Mouse (Mus musculus) hindbrain, embryonic 13.5 days (tissue): Measurements from ENCODE around the gene Astn2. TPM values are rescaled to one million over a fixed set of nuclear protein-coding genes. Genes with fewer than 3 reads are reported as not detected.

Experiments
- ATAC-seq: fragments of 200-750 bp; cut with Nextera tagmentation; 2 replicates; pipeline ENCODE4 v1.8.0; 2017; ENCODE audit warnings: moderate TSS enrichment; ENCODE audit not compliant: low FRiP score
- H3K27ac ChIP-seq: fragments of 300-500 bp; sonication (generic); 2 replicates; pipeline ENCODE4 v1.5.1; 2015; ENCODE audit warnings: inconsistent platforms, mild to moderate bottlenecking, moderate library complexity
- H3K27me3 ChIP-seq: fragments of 300-500 bp; sonication (generic); 2 replicates; pipeline ENCODE4 v1.6.1; 2015; ENCODE audit warnings: mild to moderate bottlenecking, inconsistent platforms
- H3K36me3 ChIP-seq: fragments of 300-500 bp; sonication (generic); 2 replicates; pipeline ENCODE4 v1.6.1; 2015; ENCODE audit warnings: mild to moderate bottlenecking, inconsistent platforms
- H3K4me1 ChIP-seq: fragments of 300-500 bp; sonication (generic); replicated peaks from 2 replicates; pipeline ENCODE4 v1.6.1; 2015; ENCODE audit warnings: inconsistent platforms
- H3K4me2 ChIP-seq: fragments of 300-500 bp; sonication (generic); 2 replicates; pipeline ENCODE4 v1.6.1; 2015; ENCODE audit warnings: inconsistent platforms, mild to moderate bottlenecking, moderate library complexity
- H3K4me3 ChIP-seq: fragments of 300-500 bp; sonication (generic); 2 replicates; pipeline ENCODE4 v1.5.1; 2015; ENCODE audit warnings: mild to moderate bottlenecking, inconsistent platforms
- H3K9ac ChIP-seq: fragments of 300-500 bp; sonication (generic); 2 replicates; pipeline ENCODE4 v1.6.1; 2015; ENCODE audit warnings: mild to moderate bottlenecking, inconsistent platforms
- H3K9me3 ChIP-seq: fragments of 300-500 bp; sonication (generic); 2 replicates; pipeline ENCODE4 v1.6.1; 2016; ENCODE audit warnings: inconsistent platforms
- WGBS: fragments of 180-500 bp; shearing (Covaris S2); methylation state at CpG from one replicate; pipeline ENCODE4 v1.1.7; 2015; 5-methylcytosine and 5-hydroxymethylcytosine counted together
- polyA plus RNA-seq: library from polyadenylated mRNA; unstranded; fragments of >200 nt; fragmentation: Nextera tagmentation; extraction: Ambion mirVana; gene quantifications from 2 replicates; pipeline ENCODE4 v1.2.1, GENCODE M21; 2015

Astn2 gene
- polyA plus RNA-seq, 1 experiment from 2014 or later = 2.9 TPM

DNA sequence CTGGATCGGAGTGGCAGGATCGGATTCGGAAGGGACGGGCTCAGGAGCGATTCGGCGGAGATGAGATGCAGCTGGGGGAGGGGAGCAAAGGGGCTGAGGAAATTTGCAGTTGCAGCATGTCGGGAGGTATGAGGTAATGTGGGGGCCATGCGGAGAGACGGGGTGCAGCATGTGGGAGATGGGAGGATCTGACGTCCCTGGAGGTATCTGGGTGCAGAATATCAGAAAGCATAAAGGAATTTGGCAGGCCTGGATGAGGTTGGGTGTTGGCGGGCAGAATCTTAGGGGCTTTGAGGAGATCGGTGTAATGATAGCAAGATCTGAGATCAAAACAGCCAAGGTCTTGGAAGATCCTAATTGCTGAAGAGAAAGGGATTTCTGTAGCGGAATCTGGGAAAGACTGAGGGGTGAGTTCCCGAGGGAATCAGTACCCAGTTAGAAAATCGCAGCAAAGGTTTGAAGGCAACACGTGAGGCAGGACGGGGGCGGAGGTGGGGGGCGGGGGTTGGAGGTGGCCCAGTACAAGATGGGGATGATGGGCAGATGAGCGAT lies 799.2 kb downstream of the Astn2 start:
- Histone ChIP-seq H3K9ac (peak overlapping the region; percentile 83), H3K9me3 (no peaks in the 10 kb centered on the region), H3K4me1 (peaks cover 31% of the 10 kb centered on the region), H3K4me2 (peak overlapping the region; percentile 68), H3K27ac (peak overlapping the region; percentile 90), H3K36me3 (no peaks in the 10 kb centered on the region; the same call in 1 of the 2 replicates), H3K4me3 (peak overlapping the region; percentile 72), H3K27me3 (no peaks in the 10 kb centered on the region)
- peak; percentile 90 for ATAC-seq
- under 1% methylated on average over 21 of the region's 21 CpGs for WGBS

GRCm38 (mm10) chr4:65604504-65605150 lies 799.8 kb downstream of the Astn2 start, which contains the start of gene Trim32:
Gene Trim32 (plus strand): TSS chr4:65604986.
- 4% methylated on average over 33 of the region's 33 CpGs for WGBS
- Histone ChIP-seq H3K9ac (peak within 1 kb of the TSS; percentile 83), H3K4me2 (peak within 1 kb of the TSS; percentile 68), H3K27me3 (no peaks in the 10 kb centered on the region), H3K27ac (peak within 1 kb of the TSS; percentile 90), H3K36me3 (no peaks in the 10 kb centered on the region; the same call in 1 of the 2 replicates), H3K9me3 (no peaks in the 10 kb centered on the region), H3K4me3 (peak within 1 kb of the TSS; percentile 72), H3K4me1 (peaks cover 26% of the 10 kb centered on the region)
- ATAC-seq = peak; percentile 97

- H3K4me3 ChIP-seq = no peak overlapping the region
- 83% methylated on average over 5 of the region's 5 CpGs for WGBS
- no peaks in the 10 kb centered on the region for H3K9me3 ChIP-seq
- H3K9ac ChIP-seq = no peak overlapping the region
- ATAC-seq = no peak
- no peaks in the 10 kb centered on the region for H3K27me3 ChIP-seq
- H3K4me1 ChIP-seq = no peaks in the 10 kb centered on the region
- H3K36me3 ChIP-seq = no peaks in the 10 kb centered on the region
- H3K27ac ChIP-seq = no peak overlapping the region
- H3K4me2 ChIP-seq = no peak overlapping the region
These were observed 809.6 kb downstream of the Astn2 start for GRCm38 (mm10) chr4:65594601-65595369.

DNA sequence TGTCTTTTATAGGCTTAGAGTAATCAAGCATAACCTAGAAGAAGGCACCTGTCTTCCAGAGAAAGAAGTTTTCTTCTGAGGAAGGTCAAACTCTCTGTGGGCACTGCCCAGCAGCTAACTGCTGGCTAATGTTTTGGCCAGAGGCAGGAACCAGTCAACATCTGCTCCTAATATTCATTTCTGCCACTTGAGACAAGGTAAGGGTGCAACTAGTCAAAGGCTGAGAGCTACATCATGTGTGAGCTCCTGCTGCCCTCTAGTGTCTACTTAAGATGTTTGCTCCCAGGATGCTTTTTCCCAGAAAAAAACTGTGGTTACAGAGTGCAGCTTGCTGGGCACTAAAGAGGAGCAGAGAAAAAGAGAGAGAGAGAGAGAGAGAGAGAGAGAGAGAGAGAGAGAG lies 814.6 kb downstream of the Astn2 start:
- H3K27ac ChIP-seq = no peak overlapping the region
- H3K4me2 ChIP-seq = no peak overlapping the region
- ATAC-seq = peak; percentile 79
- H3K27me3 ChIP-seq = no peaks in the 10 kb centered on the region
- H3K9ac ChIP-seq = no peak overlapping the region
- no peaks in the 10 kb centered on the region for H3K36me3 ChIP-seq
- H3K4me3 ChIP-seq = no peak overlapping the region
- H3K9me3 ChIP-seq = no peaks in the 10 kb centered on the region
- no peaks in the 10 kb centered on the region for H3K4me1 ChIP-seq

GRCm38 (mm10) chr4:65586947-65587346 lies 817.5 kb downstream of the Astn2 start:
- H3K27me3 ChIP-seq = no peaks in the 10 kb centered on the region
- ATAC-seq = no peak
- H3K36me3 ChIP-seq = no peaks in the 10 kb centered on the region
- H3K4me1 ChIP-seq = no peaks in the 10 kb centered on the region
- no peak overlapping the region for H3K4me2 ChIP-seq
- no peak overlapping the region for H3K27ac ChIP-seq
- no peak overlapping the region for H3K9ac ChIP-seq
- H3K9me3 ChIP-seq = no peaks in the 10 kb centered on the region
- 35% methylated on average over 5 of the region's 5 CpGs for WGBS
- H3K4me3 ChIP-seq = no peak overlapping the region

GRCm38 (mm10) chr4:65580254-65580653 lies 824.2 kb downstream of the Astn2 start:
- WGBS = 77% methylated on average over 1 of the region's 1 CpGs
- no peaks in the 10 kb centered on the region for H3K4me1 ChIP-seq
- H3K9me3 ChIP-seq = no peaks in the 10 kb centered on the region
- no peak overlapping the region for H3K4me2 ChIP-seq
- no peaks in the 10 kb centered on the region for H3K36me3 ChIP-seq
- H3K27ac ChIP-seq = no peak overlapping the region
- ATAC-seq = no peak
- H3K9ac ChIP-seq = no peak overlapping the region
- no peak overlapping the region for H3K4me3 ChIP-seq
- no peaks in the 10 kb centered on the region for H3K27me3 ChIP-seq

- no peaks in the 10 kb centered on the region for H3K9me3 ChIP-seq
- no peak overlapping the region for H3K9ac ChIP-seq
- H3K27ac ChIP-seq = no peak overlapping the region
- no peak for ATAC-seq
- 83% methylated on average over 4 of the region's 4 CpGs for WGBS
- no peaks in the 10 kb centered on the region for H3K27me3 ChIP-seq
- no peak overlapping the region for H3K4me2 ChIP-seq
- no peaks in the 10 kb centered on the region for H3K4me1 ChIP-seq
- H3K4me3 ChIP-seq = no peak overlapping the region
- H3K36me3 ChIP-seq = no peaks in the 10 kb centered on the region
These were observed 838.9 kb downstream of the Astn2 start for GRCm38 (mm10) chr4:65565493-65565892.

- H3K27me3 ChIP-seq = no peaks in the 10 kb centered on the region
- 82% methylated on average over 6 of the region's 6 CpGs for WGBS
- no peak overlapping the region for H3K9ac ChIP-seq
- no peak for ATAC-seq
- H3K4me3 ChIP-seq = no peak overlapping the region
- H3K36me3 ChIP-seq = no peaks in the 10 kb centered on the region
- no peaks in the 10 kb centered on the region for H3K9me3 ChIP-seq
- no peak overlapping the region for H3K27ac ChIP-seq
- no peak overlapping the region for H3K4me2 ChIP-seq
- H3K4me1 ChIP-seq = no peaks in the 10 kb centered on the region
These were observed 855.9 kb downstream of the Astn2 start for GRCm38 (mm10) chr4:65548561-65548960.

DNA sequence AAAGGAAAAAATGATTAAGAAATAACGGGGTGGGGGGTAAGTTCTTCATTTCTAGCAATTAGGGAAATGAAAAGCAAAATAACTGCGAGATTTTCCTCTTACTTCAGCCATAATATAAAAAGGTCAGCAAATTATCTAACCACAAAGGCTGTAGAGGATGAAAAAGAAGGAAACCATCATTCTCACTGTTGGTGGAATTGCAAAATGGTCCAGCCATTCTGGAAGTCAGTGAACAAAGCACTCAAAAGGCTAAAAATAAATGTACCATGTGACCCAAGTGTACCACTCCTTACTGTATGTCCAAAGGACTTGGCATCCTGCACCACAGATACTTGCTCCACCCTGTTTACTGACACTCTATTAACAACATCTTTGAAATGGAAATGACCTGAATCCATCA lies 858.8 kb downstream of the Astn2 start:
- H3K27me3 ChIP-seq = no peaks in the 10 kb centered on the region
- H3K4me1 ChIP-seq = no peaks in the 10 kb centered on the region
- H3K4me2 ChIP-seq = no peak overlapping the region
- no peak for ATAC-seq
- no peaks in the 10 kb centered on the region for H3K36me3 ChIP-seq
- H3K4me3 ChIP-seq = no peak overlapping the region
- 83% methylated on average over 2 of the region's 2 CpGs for WGBS
- H3K9me3 ChIP-seq = no peaks in the 10 kb centered on the region
- H3K9ac ChIP-seq = no peak overlapping the region
- no peak overlapping the region for H3K27ac ChIP-seq

DNA sequence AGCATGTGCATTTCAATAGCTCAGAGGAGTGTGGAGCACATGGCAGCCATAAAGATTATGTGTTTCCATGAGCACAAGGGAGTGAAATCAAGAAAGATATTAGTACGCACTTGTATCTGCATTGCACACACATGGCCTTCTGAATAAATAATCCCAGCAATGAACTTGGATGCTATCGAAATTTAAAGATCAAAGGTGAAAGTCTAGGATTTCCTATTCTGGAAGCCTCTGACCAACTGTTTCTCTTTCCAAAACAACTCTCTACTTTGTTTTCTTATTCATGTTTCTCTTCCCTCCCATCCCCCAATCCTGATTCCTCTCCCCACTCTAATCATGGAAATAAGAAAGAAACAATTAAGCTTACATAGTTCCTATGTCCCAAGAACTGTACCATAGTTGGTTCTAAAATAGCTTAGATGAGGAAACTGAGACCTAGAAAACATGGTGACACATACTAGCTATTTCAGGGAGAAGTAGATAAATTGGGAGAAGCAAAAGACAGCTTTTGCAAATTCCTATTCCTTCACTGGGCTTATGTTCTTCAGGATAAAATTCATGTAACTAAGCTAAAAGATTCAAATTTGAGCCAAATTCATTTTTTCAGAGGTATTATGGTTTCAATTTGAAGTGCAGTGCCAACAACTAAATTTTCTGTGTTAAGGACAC lies 872.2 kb downstream of the Astn2 start:
- 95% methylated on average over 2 of the region's 2 CpGs for WGBS

DNA sequence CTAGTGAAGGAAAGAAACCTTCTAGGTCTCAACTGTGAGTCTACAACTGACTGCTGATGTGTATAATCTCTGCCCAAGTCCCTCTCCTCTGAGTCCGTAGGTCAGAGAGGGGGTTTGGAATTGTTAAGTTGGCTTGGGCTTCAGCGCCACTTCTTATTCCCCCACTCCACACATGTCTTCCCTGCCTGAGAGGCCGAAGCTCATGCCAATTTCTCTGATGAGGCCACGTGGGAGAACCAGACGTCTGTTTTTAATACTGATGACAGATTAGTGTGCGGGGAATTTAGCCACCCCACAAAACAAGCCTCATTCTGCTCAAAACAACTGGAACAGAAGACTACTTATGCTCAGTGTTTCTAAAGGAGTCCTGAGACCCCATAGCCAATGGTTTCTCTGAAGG lies 872.8 kb downstream of the Astn2 start:
- Histone ChIP-seq H3K27me3 (no peaks in the 10 kb centered on the region), H3K4me1 (no peaks in the 10 kb centered on the region; the same call in 1 of the 2 replicates), H3K9ac (no peak overlapping the region), H3K36me3 (no peaks in the 10 kb centered on the region), H3K4me2 (no peak overlapping the region), H3K27ac (no peak overlapping the region), H3K9me3 (no peaks in the 10 kb centered on the region), H3K4me3 (no peak overlapping the region)
- WGBS = 72% methylated on average over 6 of the region's 6 CpGs
- no peak for ATAC-seq

More for the DNA sequence above, 872.2 kb downstream of the Astn2 start:
- Histone ChIP-seq H3K4me2 (no peak overlapping the region), H3K9ac (no peak overlapping the region), H3K9me3 (no peaks in the 10 kb centered on the region), H3K4me3 (no peak overlapping the region), H3K36me3 (no peaks in the 10 kb centered on the region), H3K4me1 (no peaks in the 10 kb centered on the region; the same call in 1 of the 2 replicates), H3K27me3 (no peaks in the 10 kb centered on the region), H3K27ac (no peak overlapping the region)
- ATAC-seq = no peak

- Histone ChIP-seq H3K27me3 (no peaks in the 10 kb centered on the region), H3K36me3 (no peaks in the 10 kb centered on the region), H3K27ac (no peak overlapping the region), H3K4me2 (no peak overlapping the region), H3K4me1 (no peaks in the 10 kb centered on the region; the same call in 1 of the 2 replicates), H3K9me3 (no peaks in the 10 kb centered on the region), H3K4me3 (no peak overlapping the region), H3K9ac (no peak overlapping the region)
- ATAC-seq = no peak
- 61% methylated on average over 2 of the region's 2 CpGs for WGBS
These were observed 873.5 kb downstream of the Astn2 start for GRCm38 (mm10) chr4:65530901-65531300.
